Mouse (Mus musculus) layer of hippocampus, adult 9-10 months (tissue): Measurements from ENCODE around the gene Il4ra.

ENCODE experiments used
- DNase-seq: peaks from one replicate; pipeline ENCODE4 v3.0.0; 2022; ENCODE audit warnings: low spot score

The Il4ra gene

GRCm38 (mm10) chr7:125551766-125552709, at the start of gene Il4ra:
TSS of gene Il4ra (plus strand) at chr7:125552120.
- no peak for DNase-seq

- no peak for DNase-seq
Measured at GRCm38 (mm10) chr7:125503374-125504092, 48.4 kb upstream of the Il4ra start.

- DNase-seq = no peak
Measured at GRCm38 (mm10) chr7:125504618-125505017, 47.3 kb upstream of the Il4ra start.

DNA sequence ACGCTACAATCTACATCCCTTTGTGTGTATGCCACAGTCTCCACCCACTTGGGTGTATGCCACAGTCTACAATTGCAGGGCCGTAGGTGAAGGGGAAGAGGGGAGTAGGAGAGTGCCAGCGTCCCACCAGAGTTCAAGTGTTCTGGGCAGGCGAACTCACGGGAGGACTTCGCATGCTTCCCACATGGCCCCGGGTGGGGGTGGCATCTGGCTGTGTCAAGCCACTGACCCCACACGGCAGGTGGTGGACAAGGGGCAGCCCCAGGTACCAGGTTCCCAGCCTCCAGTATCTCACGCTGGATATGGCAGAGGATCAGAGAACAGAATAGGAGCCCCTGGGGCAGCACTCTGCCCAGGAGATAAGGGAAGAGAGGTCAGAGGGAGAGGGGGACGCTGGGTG, 46.4 kb upstream of the Il4ra start:
- DNase-seq = no peak

- no peak for DNase-seq
Measured at GRCm38 (mm10) chr7:125507279-125507678, 44.6 kb upstream of the Il4ra start.

DNA sequence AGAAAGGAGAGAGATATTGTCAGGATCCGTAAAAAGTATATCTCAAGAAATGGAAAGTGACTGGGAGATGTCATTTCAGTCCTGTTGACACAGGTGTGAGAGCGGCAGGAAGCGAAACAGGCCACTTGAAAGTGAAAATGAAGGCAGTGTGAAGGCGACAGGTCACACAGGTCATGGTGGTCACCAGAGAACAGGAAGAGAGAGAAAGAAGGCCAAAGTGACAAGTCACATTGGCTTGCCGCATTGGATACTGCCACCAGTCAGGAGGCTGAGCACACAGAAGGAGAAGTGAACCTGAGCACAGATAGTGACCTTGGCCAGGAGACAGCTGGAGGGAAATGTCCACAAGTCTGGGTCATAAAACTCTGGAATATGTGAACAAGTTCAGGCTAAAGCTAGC, 40.5 kb upstream of the Il4ra start:
- no peak for DNase-seq

- DNase-seq = no peak
Measured at GRCm38 (mm10) chr7:125511852-125512251, 40.1 kb upstream of the Il4ra start.

DNA sequence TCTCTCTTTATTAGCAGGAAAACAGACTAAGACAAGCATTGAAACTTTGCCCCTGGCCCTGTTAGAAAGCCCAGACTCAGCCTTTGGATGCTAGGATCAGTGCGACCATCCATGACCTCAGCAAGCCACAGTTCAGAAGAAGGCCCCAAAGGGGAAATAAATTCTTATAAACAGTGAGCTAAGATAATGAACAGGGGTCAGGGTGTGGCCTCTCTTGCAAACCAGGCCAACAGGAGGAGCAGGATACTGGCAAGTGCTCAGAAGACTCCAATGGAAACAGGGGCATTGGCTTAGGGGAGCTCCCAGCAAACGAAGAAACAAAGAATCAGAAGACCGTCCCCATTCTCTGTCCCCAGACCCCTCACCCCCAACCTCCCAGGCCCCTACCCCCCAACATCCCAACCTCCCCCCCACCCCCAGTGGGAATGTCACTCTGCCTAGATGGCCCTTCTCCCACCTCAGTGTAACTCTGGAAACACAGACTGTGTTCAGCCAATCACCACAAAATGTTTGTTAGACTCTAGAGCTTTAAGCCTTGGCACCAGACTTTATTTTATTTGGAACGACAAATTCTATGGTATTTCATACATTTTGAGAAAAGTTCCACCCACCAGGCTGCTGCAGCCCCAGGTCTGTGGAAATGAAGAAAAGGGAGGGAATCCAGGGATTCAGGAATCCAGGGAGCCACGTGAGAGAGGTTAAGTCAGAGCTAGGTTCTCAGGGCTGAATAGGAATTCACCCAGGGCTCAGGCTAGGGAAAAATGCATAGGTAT, 36.7 kb upstream of the Il4ra start:
- no peak for DNase-seq

DNA sequence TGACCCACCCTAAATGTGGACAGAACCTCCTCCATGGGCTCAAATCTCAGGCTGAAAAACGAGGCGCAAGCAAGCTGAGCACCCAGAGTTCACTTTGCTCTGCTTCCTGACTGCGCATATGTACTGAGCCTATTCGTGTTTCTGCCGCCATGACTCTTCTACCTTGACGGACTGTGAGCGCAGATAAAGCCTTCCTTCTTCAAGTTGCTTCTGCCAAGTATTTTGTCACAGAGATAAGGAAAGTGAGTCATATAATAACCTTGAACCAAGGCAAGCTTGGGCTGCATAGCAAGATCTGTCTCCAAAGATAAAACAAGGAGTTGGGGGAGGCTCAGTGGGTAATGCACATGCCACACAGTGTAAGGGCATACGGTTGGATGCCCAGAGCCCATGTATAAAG, 35.2 kb upstream of the Il4ra start:
- DNase-seq = no peak

GRCm38 (mm10) chr7:125517470-125517869, 34.5 kb upstream of the Il4ra start:
- DNase-seq = no peak

DNA sequence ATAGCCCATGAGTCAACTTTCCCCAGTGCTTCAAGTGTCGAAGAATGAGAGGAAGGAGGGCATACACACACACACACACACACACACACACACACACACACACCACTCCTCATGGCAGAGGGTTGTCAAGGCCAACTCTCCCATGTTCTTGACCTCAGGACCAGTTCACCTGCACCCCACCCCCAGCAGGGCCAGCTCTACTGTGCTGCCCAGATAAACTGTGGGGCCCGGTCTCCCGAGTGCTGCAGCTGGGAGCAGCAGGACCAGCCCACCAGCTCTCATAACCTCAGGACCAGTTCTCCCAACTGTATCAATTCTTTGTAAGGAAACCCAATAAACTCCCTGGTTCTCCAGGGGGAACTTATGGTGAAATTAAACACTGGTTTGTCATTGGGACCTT, 32.2 kb upstream of the Il4ra start:
- DNase-seq = no peak

DNA sequence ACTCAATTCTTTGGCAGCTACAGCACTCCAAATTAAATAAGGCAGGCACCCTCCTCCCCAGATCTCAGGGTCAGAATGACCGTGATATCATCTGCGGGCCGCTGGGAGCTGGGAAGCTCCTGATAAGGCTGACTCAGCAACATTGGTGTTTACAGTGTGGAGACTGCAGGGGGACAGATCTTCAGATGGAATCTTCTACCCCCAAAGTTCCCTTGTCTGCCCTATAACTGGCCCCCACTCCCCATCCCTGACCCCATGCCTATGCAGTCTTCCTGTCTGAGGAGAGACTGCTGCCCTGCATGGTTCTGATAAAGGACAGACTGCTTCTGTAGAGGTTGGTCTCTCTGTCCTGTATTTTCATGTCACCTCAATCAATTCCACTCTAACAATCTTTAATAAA, 28.9 kb upstream of the Il4ra start:
- no peak for DNase-seq

DNA sequence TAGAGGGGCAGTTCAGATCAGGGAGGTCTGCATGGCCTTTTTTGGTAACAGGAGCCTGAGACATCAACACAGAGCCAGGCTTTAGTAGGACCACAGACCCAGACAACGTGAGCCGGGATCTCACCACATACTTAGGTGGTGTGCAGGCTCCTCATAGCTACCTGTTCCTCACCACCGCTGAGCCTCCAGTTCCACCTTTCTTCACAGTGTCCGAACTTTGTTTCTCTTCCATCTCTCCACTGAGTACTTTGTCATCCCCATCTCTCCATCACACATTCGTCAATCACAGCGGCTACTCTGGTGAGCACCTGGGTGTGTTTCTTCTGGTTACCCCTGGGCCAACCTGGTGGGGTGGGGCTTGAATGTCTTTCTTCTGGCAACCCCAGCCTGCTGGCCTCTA, 24.7 kb upstream of the Il4ra start:
- no peak for DNase-seq

GRCm38 (mm10) chr7:125527901-125528580, 23.9 kb upstream of the Il4ra start:
- no peak for DNase-seq

GRCm38 (mm10) chr7:125539351-125539750, 12.6 kb upstream of the Il4ra start:
- no peak for DNase-seq

DNA sequence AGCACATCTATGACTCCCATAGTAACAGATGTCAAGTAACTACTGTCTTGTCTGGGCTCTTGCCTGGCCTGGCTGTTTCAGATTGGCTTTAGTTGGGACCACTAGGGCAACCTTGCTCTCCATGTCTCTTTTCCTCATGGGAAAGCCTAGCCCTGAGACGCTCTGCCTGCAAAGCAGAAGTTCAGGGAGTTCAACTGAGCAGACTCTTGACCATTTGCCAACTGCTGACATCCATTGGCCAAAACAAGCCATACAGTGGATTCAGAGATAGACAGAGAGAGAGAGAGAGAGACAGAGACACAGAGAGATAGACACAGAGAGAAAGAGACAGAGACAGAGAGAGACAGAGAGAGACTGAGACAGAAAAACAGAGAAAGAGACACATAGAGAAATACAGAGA, 10.9 kb upstream of the Il4ra start:
- DNase-seq = no peak

GRCm38 (mm10) chr7:125541821-125542220, 10.1 kb upstream of the Il4ra start:
- no peak for DNase-seq

DNA sequence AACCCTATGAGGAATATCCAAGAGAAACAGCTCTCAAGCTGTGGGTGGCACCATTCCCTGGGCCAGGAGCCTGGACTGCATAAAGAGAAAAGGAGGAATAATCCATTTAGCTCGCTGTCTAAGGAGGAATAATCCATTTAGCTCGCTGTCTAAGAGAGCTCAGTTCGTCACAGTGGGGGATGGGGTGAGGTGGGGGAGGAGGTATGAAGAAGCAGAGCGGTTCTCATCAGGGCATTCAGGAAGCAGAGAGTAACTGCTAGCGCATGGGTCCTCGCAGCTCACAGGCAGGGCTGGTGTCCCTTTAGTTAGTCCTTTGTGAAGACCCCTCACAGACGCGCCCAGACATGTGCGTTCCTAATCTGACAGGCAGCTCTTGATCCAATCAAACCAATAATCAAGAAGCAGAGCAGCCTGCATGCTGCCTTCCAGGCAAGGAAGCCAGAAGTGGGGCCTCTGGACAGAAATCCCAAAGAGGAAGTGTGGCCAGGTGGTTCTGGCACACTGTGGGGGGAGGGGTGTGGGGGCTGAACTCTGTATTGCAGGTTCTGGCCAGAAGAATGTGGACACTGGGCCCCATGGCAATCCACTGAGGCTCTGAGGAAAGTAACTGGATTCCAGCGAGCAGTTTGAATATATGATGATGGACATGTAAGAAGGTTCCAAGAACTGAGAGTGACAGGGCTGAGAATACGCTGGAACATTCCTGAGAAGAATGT, 9.4 kb upstream of the Il4ra start:
- no peak for DNase-seq

- DNase-seq = no peak
Measured at GRCm38 (mm10) chr7:125543497-125543896, 8.4 kb upstream of the Il4ra start.

DNA sequence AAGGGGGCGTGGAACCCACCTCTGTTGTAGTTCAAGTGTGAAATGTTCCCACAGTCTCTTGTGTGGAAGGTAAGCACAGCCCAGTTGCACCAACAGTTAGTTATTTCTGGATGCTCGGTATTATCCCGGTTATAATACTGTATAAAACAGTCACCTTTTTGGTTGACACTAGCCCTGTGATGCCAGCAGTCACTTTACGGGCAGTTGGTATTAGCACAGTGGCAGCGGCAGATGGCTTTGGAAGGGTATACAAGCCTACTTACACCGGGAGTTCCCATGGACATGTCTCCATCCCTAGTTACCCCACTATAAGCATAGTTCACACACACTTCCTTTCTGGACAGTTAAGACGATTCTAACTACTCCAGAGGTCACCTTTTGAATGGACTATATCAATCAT, 6.6 kb upstream of the Il4ra start:
- no peak for DNase-seq

DNA sequence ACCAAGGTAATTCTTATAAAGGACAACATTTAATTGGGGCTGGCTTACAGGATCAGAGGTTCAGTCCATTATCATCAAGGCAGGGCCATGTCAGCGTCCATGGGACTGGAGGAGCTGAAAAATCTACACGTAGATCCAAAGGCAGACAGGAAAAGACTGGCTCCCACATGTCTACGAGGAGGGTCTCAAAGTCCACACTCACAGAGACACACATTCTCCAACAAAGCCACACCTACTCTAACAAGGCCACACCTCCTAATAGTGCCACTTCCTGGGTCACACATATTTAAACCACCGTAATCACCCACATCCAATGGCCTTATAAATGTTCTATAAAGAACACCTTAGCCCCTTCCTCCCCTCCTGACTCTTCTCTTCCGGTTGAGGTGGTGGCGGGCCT, 5.2 kb upstream of the Il4ra start:
- no peak for DNase-seq
